Mouse (Mus musculus): ENCODE data around the gene Pdxp. TPM values are rescaled to one million over a fixed set of nuclear protein-coding genes. Genes with fewer than 3 reads are reported as not detected.

Pdxp gene
- polyA plus RNA-seq, 1 experiment, result 25.1 TPM

GRCm38 (mm10) chr15:78880432-78880831 is 33.3 kb upstream of the Pdxp start:
- Histone ChIP-seq H3K79me2 (ENCODE audit: control insufficient read depth, insufficient read depth) (peaks cover 26% of the 10 kb centered on the region), H3K4me3 (ENCODE audit: insufficient read depth, poor library complexity, severe bottlenecking) (no peak overlapping the region), H3K27me3 (ENCODE audit: control insufficient read depth, insufficient read depth, insufficient read length) (no peaks in the 10 kb centered on the region), H3ac (ENCODE audit: control insufficient read depth, insufficient read length, low read depth) (no peak overlapping the region), H3K79me3 (ENCODE audit: low read depth) (peaks cover 6% of the 10 kb centered on the region), H3K36me3 (ENCODE audit: control insufficient read depth, insufficient read depth) (peaks cover 51% of the 10 kb centered on the region)
- TF ChIP-seq MYOD1 (IDR thresholded peaks at IDR 0.05; ENCODE audit: control insufficient read depth, insufficient read length, low read depth) (no peak), CEBPB (IDR thresholded peaks at IDR 0.05; ENCODE audit: low read depth) (no peak), FOSL1 (IDR thresholded peaks at IDR 0.05; ENCODE audit: insufficient read depth, low read length, poor library complexity, severe bottlenecking) (no peak), MYOG (IDR thresholded peaks at IDR 0.05; ENCODE audit: control insufficient read depth, extremely low read depth, insufficient read length) (no peak), USF1 (IDR thresholded peaks at IDR 0.05; ENCODE audit: low read depth) (no peak), MAX (IDR thresholded peaks at IDR 0.05) (no peak), CTCF (IDR thresholded peaks at IDR 0.05; ENCODE audit: control insufficient read depth, insufficient read depth, insufficient read length) (no peak)

- no peak overlapping the region for H3K4me3 ChIP-seq (ENCODE audit: insufficient read depth, poor library complexity, severe bottlenecking)
- peaks cover 6% of the 10 kb centered on the region for H3K79me3 ChIP-seq (ENCODE audit: low read depth)
- H3K79me2 ChIP-seq (ENCODE audit: control insufficient read depth, insufficient read depth), result peaks cover 26% of the 10 kb centered on the region
- TF ChIP-seq CTCF (IDR thresholded peaks at IDR 0.05; ENCODE audit: control insufficient read depth, insufficient read depth, insufficient read length), result no peak
- TF ChIP-seq USF1 (IDR thresholded peaks at IDR 0.05; ENCODE audit: low read depth), result no peak
- TF ChIP-seq CEBPB (IDR thresholded peaks at IDR 0.05; ENCODE audit: low read depth), result no peak
- no peak for TF ChIP-seq MYOD1 (IDR thresholded peaks at IDR 0.05; ENCODE audit: control insufficient read depth, insufficient read length, low read depth)
- TF ChIP-seq MAX (IDR thresholded peaks at IDR 0.05), result no peak
- no peak for TF ChIP-seq MYOG (IDR thresholded peaks at IDR 0.05; ENCODE audit: control insufficient read depth, extremely low read depth, insufficient read length)
- H3ac ChIP-seq (ENCODE audit: control insufficient read depth, insufficient read length, low read depth), result no peak overlapping the region
- no peaks in the 10 kb centered on the region for H3K27me3 ChIP-seq (ENCODE audit: control insufficient read depth, insufficient read depth, insufficient read length)
- H3K36me3 ChIP-seq (ENCODE audit: control insufficient read depth, insufficient read depth), result peaks cover 61% of the 10 kb centered on the region
Measured at GRCm38 (mm10) chr15:78881828-78882227, 31.9 kb upstream of the Pdxp start.

- no peaks in the 10 kb centered on the region for H3K79me2 ChIP-seq (ENCODE audit: control insufficient read depth, insufficient read depth)
- H3ac ChIP-seq (ENCODE audit: control insufficient read depth, insufficient read length, low read depth), result no peak overlapping the region
- no peak for TF ChIP-seq CEBPB (IDR thresholded peaks at IDR 0.05; ENCODE audit: low read depth)
- no peak for TF ChIP-seq MYOG (IDR thresholded peaks at IDR 0.05; ENCODE audit: control insufficient read depth, extremely low read depth, insufficient read length)
- TF ChIP-seq CTCF (IDR thresholded peaks at IDR 0.05; ENCODE audit: control insufficient read depth, insufficient read depth, insufficient read length), result no peak
- TF ChIP-seq MYOD1 (IDR thresholded peaks at IDR 0.05; ENCODE audit: control insufficient read depth, insufficient read length, low read depth), result no peak
- TF ChIP-seq FOSL1 (IDR thresholded peaks at IDR 0.05; ENCODE audit: insufficient read depth, low read length, poor library complexity, severe bottlenecking), result no peak
- TF ChIP-seq MAX (IDR thresholded peaks at IDR 0.05), result no peak
- TF ChIP-seq USF1 (IDR thresholded peaks at IDR 0.05; ENCODE audit: low read depth), result no peak
- H3K4me3 ChIP-seq (ENCODE audit: insufficient read depth, poor library complexity, severe bottlenecking), result no peak overlapping the region
- no peaks in the 10 kb centered on the region for H3K79me3 ChIP-seq (ENCODE audit: low read depth)
- H3K36me3 ChIP-seq (ENCODE audit: control insufficient read depth, insufficient read depth), result peaks cover 72% of the 10 kb centered on the region
- H3K27me3 ChIP-seq (ENCODE audit: control insufficient read depth, insufficient read depth, insufficient read length), result no peaks in the 10 kb centered on the region
Measured at GRCm38 (mm10) chr15:78889401-78889853, 24.3 kb upstream of the Pdxp start.

- TF ChIP-seq FOSL1 (IDR thresholded peaks at IDR 0.05; ENCODE audit: insufficient read depth, low read length, poor library complexity, severe bottlenecking), result no peak
- no peak for TF ChIP-seq USF1 (IDR thresholded peaks at IDR 0.05; ENCODE audit: low read depth)
- TF ChIP-seq MYOG (IDR thresholded peaks at IDR 0.05; ENCODE audit: control insufficient read depth, extremely low read depth, insufficient read length), result no peak
- no peak for TF ChIP-seq CTCF (IDR thresholded peaks at IDR 0.05; ENCODE audit: control insufficient read depth, insufficient read depth, insufficient read length)
- no peak for TF ChIP-seq MAX (IDR thresholded peaks at IDR 0.05)
- TF ChIP-seq CEBPB (IDR thresholded peaks at IDR 0.05; ENCODE audit: low read depth), result no peak
- TF ChIP-seq MYOD1 (IDR thresholded peaks at IDR 0.05; ENCODE audit: control insufficient read depth, insufficient read length, low read depth), result no peak
- H3K36me3 ChIP-seq (ENCODE audit: control insufficient read depth, insufficient read depth), result peaks cover 53% of the 10 kb centered on the region
- no peaks in the 10 kb centered on the region for H3K79me3 ChIP-seq (ENCODE audit: low read depth)
- no peaks in the 10 kb centered on the region for H3K27me3 ChIP-seq (ENCODE audit: control insufficient read depth, insufficient read depth, insufficient read length)
- H3K79me2 ChIP-seq (ENCODE audit: control insufficient read depth, insufficient read depth), result no peaks in the 10 kb centered on the region
- H3K4me3 ChIP-seq (ENCODE audit: insufficient read depth, poor library complexity, severe bottlenecking), result no peak overlapping the region
- H3ac ChIP-seq (ENCODE audit: control insufficient read depth, insufficient read length, low read depth), result no peak overlapping the region
Measured at GRCm38 (mm10) chr15:78892440-78892839, 21.3 kb upstream of the Pdxp start.

GRCm38 (mm10) chr15:78894726-78895125 is 19.0 kb upstream of the Pdxp start:
- no peaks in the 10 kb centered on the region for H3K27me3 ChIP-seq (ENCODE audit: control insufficient read depth, insufficient read depth, insufficient read length)
- no peak overlapping the region for H3K4me3 ChIP-seq (ENCODE audit: insufficient read depth, poor library complexity, severe bottlenecking)
- peaks cover 30% of the 10 kb centered on the region for H3K36me3 ChIP-seq (ENCODE audit: control insufficient read depth, insufficient read depth)
- H3K79me3 ChIP-seq (ENCODE audit: low read depth), result no peaks in the 10 kb centered on the region
- TF ChIP-seq CTCF (IDR thresholded peaks at IDR 0.05; ENCODE audit: control insufficient read depth, insufficient read depth, insufficient read length) (no peak), FOSL1 (IDR thresholded peaks at IDR 0.05; ENCODE audit: insufficient read depth, low read length, poor library complexity, severe bottlenecking) (no peak), CEBPB (IDR thresholded peaks at IDR 0.05; ENCODE audit: low read depth) (no peak), MYOD1 (IDR thresholded peaks at IDR 0.05; ENCODE audit: control insufficient read depth, insufficient read length, low read depth) (no peak), MYOG (IDR thresholded peaks at IDR 0.05; ENCODE audit: control insufficient read depth, extremely low read depth, insufficient read length) (no peak), USF1 (IDR thresholded peaks at IDR 0.05; ENCODE audit: low read depth) (no peak), MAX (IDR thresholded peaks at IDR 0.05) (no peak)
- no peaks in the 10 kb centered on the region for H3K79me2 ChIP-seq (ENCODE audit: control insufficient read depth, insufficient read depth)
- H3ac ChIP-seq (ENCODE audit: control insufficient read depth, insufficient read length, low read depth), result no peak overlapping the region

GRCm38 (mm10) chr15:78895741-78896140 is 18.0 kb upstream of the Pdxp start:
- no peak overlapping the region for H3ac ChIP-seq (ENCODE audit: control insufficient read depth, insufficient read length, low read depth)
- no peaks in the 10 kb centered on the region for H3K27me3 ChIP-seq (ENCODE audit: control insufficient read depth, insufficient read depth, insufficient read length)
- H3K79me2 ChIP-seq (ENCODE audit: control insufficient read depth, insufficient read depth), result no peaks in the 10 kb centered on the region
- peaks cover 20% of the 10 kb centered on the region for H3K36me3 ChIP-seq (ENCODE audit: control insufficient read depth, insufficient read depth)
- no peaks in the 10 kb centered on the region for H3K79me3 ChIP-seq (ENCODE audit: low read depth)
- H3K4me3 ChIP-seq (ENCODE audit: insufficient read depth, poor library complexity, severe bottlenecking), result no peak overlapping the region
- TF ChIP-seq CEBPB (IDR thresholded peaks at IDR 0.05; ENCODE audit: low read depth) (no peak), FOSL1 (IDR thresholded peaks at IDR 0.05; ENCODE audit: insufficient read depth, low read length, poor library complexity, severe bottlenecking) (no peak), MYOD1 (IDR thresholded peaks at IDR 0.05; ENCODE audit: control insufficient read depth, insufficient read length, low read depth) (no peak), MYOG (IDR thresholded peaks at IDR 0.05; ENCODE audit: control insufficient read depth, extremely low read depth, insufficient read length) (no peak), CTCF (IDR thresholded peaks at IDR 0.05; ENCODE audit: control insufficient read depth, insufficient read depth, insufficient read length) (no peak), MAX (IDR thresholded peaks at IDR 0.05) (no peak), USF1 (IDR thresholded peaks at IDR 0.05; ENCODE audit: low read depth) (no peak)
